Mouse (Mus musculus): ENCODE results near the gene Plxna2. TPM values are rescaled to one million over a fixed set of nuclear protein-coding genes. Genes with fewer than 3 reads are reported as not detected.

Gene Plxna2
- total and polyA plus RNA-seq, 2 experiments from 2014 or later = 9.9 to 43.6 TPM

GRCm38 (mm10) chr1:194587956-194588668 lies 29.9 kb upstream of the Plxna2 start:
- H3K36me3 ChIP-seq (ENCODE audit: insufficient read depth, low read length) = no peaks in the 10 kb centered on the region
- H3K9me3 ChIP-seq (ENCODE audit: low read length) = no peaks in the 10 kb centered on the region
- WGBS = 29% methylated on average over 1 of the region's 1 CpGs
- no peak overlapping the region for H3K4me3 ChIP-seq (ENCODE audit: low read depth, low read length)
- no peak overlapping the region for H3K9ac ChIP-seq (replicated peaks; ENCODE audit: low read length, poor library complexity, severe bottlenecking)
- H3K27me3 ChIP-seq (ENCODE audit: insufficient read depth, low read length) = no peaks in the 10 kb centered on the region
- TF ChIP-seq CTCF (IDR thresholded peaks at IDR 0.05) = no peak
- no peaks in the 10 kb centered on the region for H3K4me1 ChIP-seq (ENCODE audit: insufficient read depth, low read length)
- H3K27ac ChIP-seq (ENCODE audit: low read depth, low read length) = no peak overlapping the region
- ATAC-seq (ENCODE audit: low FRiP score) (no peak), DNase-seq (ENCODE audit: low spot score) (peak; percentile 12)
- H3K4me2 ChIP-seq (ENCODE audit: low read depth, low read length, poor library complexity, severe bottlenecking) = no peak overlapping the region

DNA sequence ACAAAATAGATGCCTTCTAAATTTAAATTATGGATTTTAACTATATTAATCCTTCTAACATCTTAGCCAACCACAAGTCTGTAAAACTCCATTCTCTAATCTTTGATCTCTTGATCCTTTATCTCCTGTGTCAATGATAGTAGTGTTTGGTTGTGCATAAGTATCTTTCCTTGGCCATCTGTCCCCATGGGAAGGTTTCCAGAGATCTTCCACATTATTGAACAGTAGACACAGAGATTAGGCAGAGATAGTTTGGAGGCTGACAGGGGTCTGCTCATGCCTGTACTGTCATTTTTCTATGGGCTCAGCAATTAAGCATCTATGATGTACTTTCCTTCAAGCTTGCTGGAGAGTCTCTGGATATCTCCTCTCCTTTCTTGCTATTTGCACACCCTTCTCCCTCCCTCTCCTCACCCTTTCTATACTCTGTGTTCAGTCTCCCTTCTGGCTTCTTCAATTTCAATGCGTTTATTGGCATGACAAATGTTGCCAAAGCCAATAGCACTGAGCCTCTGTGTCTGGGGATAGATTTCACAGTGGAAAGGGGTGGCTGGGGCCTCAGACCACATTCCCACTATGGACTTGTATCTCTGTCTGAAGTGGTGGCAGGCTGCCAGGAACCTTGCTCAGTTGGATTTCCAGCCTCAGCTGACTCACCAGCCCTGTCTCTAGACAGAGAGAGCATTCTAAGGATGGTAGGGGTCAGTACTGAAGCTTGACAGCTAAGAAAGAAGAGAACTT lies 29.1 kb upstream of the Plxna2 start:
- Histone ChIP-seq H3K36me3 (ENCODE audit: insufficient read depth, low read length) (no peaks in the 10 kb centered on the region), H3K27ac (ENCODE audit: low read depth, low read length) (no peak overlapping the region), H3K27me3 (ENCODE audit: insufficient read depth, low read length) (no peaks in the 10 kb centered on the region), H3K4me2 (ENCODE audit: low read depth, low read length, poor library complexity, severe bottlenecking) (no peak overlapping the region), H3K4me1 (ENCODE audit: insufficient read depth, low read length) (no peaks in the 10 kb centered on the region), H3K9ac (replicated peaks; ENCODE audit: low read length, poor library complexity, severe bottlenecking) (no peak overlapping the region), H3K9me3 (ENCODE audit: low read length) (no peaks in the 10 kb centered on the region), H3K4me3 (ENCODE audit: low read depth, low read length) (no peak overlapping the region)
- DNase-seq (ENCODE audit: low spot score) (peak; percentile 72), ATAC-seq (ENCODE audit: low FRiP score) (no peak)
- 50% methylated on average over 1 of the region's 1 CpGs for WGBS
- no peak for TF ChIP-seq CTCF (IDR thresholded peaks at IDR 0.05)

GRCm38 (mm10) chr1:194593155-194593554 lies 24.9 kb upstream of the Plxna2 start:
- DNase-seq (ENCODE audit: low spot score) (no peak), ATAC-seq (ENCODE audit: low FRiP score) (no peak)
- H3K4me3 ChIP-seq (ENCODE audit: low read depth, low read length) = no peak overlapping the region
- TF ChIP-seq CTCF (IDR thresholded peaks at IDR 0.05) = no peak
- no peaks in the 10 kb centered on the region for H3K36me3 ChIP-seq (ENCODE audit: insufficient read depth, low read length)
- H3K27ac ChIP-seq (ENCODE audit: low read depth, low read length) = no peak overlapping the region
- H3K4me1 ChIP-seq (ENCODE audit: insufficient read depth, low read length) = no peaks in the 10 kb centered on the region
- no peaks in the 10 kb centered on the region for H3K27me3 ChIP-seq (ENCODE audit: insufficient read depth, low read length)
- no peak overlapping the region for H3K4me2 ChIP-seq (ENCODE audit: low read depth, low read length, poor library complexity, severe bottlenecking)
- no peak overlapping the region for H3K9ac ChIP-seq (replicated peaks; ENCODE audit: low read length, poor library complexity, severe bottlenecking)
- no peaks in the 10 kb centered on the region for H3K9me3 ChIP-seq (ENCODE audit: low read length)
- 82% methylated on average over 5 of the region's 5 CpGs for WGBS

DNA sequence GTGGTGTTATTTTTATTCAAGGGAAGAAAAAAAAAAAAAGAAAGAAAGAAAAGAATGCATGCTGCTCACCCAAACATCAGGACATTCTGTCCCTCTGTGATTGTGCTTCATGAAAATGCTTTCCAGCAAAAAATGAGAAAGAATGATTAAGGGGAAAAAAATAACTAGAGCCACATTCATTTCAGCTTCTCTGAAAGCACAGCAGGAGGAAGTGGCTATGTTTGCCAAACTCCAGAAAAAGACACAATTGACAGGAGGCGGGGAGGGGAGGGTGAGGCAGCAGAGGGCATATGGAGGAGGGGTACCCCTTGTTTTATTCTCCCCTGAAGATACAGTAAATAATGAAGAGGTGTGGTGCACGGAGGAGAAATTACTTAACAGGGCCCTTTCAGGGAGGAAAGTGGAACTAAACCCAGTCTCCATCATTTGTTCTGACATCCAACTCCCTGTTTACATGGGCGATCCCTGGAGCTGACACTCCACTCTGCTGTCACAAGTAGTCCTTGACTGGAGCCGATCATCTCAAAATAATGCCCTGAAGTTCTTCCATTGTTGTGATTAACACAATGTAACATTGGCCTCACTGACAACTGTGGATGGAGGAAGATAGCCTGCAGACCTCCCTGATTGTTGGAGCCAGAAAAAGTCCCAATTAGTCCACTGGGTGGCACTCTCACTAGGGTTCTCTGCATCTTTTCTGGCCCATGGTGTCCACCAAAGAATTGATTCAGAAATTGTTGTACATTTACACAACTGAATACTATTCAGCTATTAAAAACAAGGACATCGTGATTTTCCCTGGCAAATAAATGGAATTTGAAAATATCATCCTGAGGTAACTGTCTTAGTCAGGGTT lies 10.4 kb upstream of the Plxna2 start:
- no peak for ATAC-seq (ENCODE audit: low FRiP score)
- Histone ChIP-seq H3K9me3 (ENCODE audit: low read length) (no peaks in the 10 kb centered on the region), H3K27me3 (ENCODE audit: insufficient read depth, low read length) (no peaks in the 10 kb centered on the region), H3K4me2 (ENCODE audit: low read depth, low read length, poor library complexity, severe bottlenecking) (no peak overlapping the region), H3K9ac (replicated peaks; ENCODE audit: low read length, poor library complexity, severe bottlenecking) (no peak overlapping the region), H3K4me3 (ENCODE audit: low read depth, low read length) (no peak overlapping the region), H3K36me3 (ENCODE audit: insufficient read depth, low read length) (no peaks in the 10 kb centered on the region), H3K4me1 (ENCODE audit: insufficient read depth, low read length) (no peaks in the 10 kb centered on the region), H3K27ac (ENCODE audit: low read depth, low read length) (no peak overlapping the region)
- 68% methylated on average over 5 of the region's 5 CpGs for WGBS
- DNase-seq (ENCODE audit: low spot score) = no peak
- peak; percentile 41 for TF ChIP-seq CTCF (IDR thresholded peaks at IDR 0.05)

GRCm38 (mm10) chr1:194610516-194610915 lies 7.5 kb upstream of the Plxna2 start:
- ATAC-seq (ENCODE audit: low FRiP score) (no peak), DNase-seq (ENCODE audit: low spot score) (no peak)
- no peak for TF ChIP-seq CTCF (IDR thresholded peaks at IDR 0.05)
- Histone ChIP-seq H3K4me3 (ENCODE audit: low read depth, low read length) (no peak overlapping the region), H3K4me1 (ENCODE audit: insufficient read depth, low read length) (no peaks in the 10 kb centered on the region), H3K27me3 (ENCODE audit: insufficient read depth, low read length) (no peaks in the 10 kb centered on the region), H3K27ac (ENCODE audit: low read depth, low read length) (no peak overlapping the region), H3K9ac (replicated peaks; ENCODE audit: low read length, poor library complexity, severe bottlenecking) (no peak overlapping the region), H3K9me3 (ENCODE audit: low read length) (no peaks in the 10 kb centered on the region), H3K36me3 (ENCODE audit: insufficient read depth, low read length) (no peaks in the 10 kb centered on the region), H3K4me2 (ENCODE audit: low read depth, low read length, poor library complexity, severe bottlenecking) (no peak overlapping the region)
- 17% methylated on average over 2 of the region's 2 CpGs for WGBS
